Mouse (Mus musculus): ENCODE data around the gene Limch1. TPM values are rescaled to one million over a fixed set of nuclear protein-coding genes. Genes with fewer than 3 reads are reported as not detected.

The Limch1 gene
- polyA plus RNA-seq, 1 experiment, result 15.7 TPM

GRCm38 (mm10) chr5:67048003-67048402, 302.4 kb downstream of the Limch1 start:
- no peaks in the 10 kb centered on the region for H3K9me3 ChIP-seq (replicated peaks; ENCODE audit: control insufficient read depth, insufficient read depth, low read length, poor library complexity, severe bottlenecking)
- no peaks in the 10 kb centered on the region for H3K36me3 ChIP-seq (ENCODE audit: control insufficient read depth, insufficient read depth, low read length, poor library complexity, severe bottlenecking)
- H3K9ac ChIP-seq (ENCODE audit: low read depth, poor library complexity, severe bottlenecking), result no peak overlapping the region

GRCm38 (mm10) chr5:67057803-67058202, 312.2 kb downstream of the Limch1 start:
- no peak overlapping the region for H3K27ac ChIP-seq (ENCODE audit: insufficient read depth, low read length)

More at GRCm38 (mm10) chr5:67048003-67048402, 302.4 kb downstream of the Limch1 start:
- no peaks in the 10 kb centered on the region for H3K4me1 ChIP-seq (ENCODE audit: control insufficient read depth, insufficient read depth, low read length)
- TF ChIP-seq POLR2A (IDR thresholded peaks at IDR 0.05; ENCODE audit: insufficient read depth, low read length), result no peak
- peak; percentile 79 for TF ChIP-seq CTCF (IDR thresholded peaks at IDR 0.05; ENCODE audit: low read depth, low read length)
- TF ChIP-seq EP300 (IDR thresholded peaks at IDR 0.05; ENCODE audit: insufficient read depth, low read depth, low read length), result no peak
- no peak overlapping the region for H3K4me3 ChIP-seq (ENCODE audit: low read depth, low read length)
- H3K27ac ChIP-seq (ENCODE audit: insufficient read depth, low read length), result no peak overlapping the region
- no peaks in the 10 kb centered on the region for H3K27me3 ChIP-seq (ENCODE audit: control insufficient read depth, insufficient read depth, low read length, poor library complexity, severe bottlenecking)

DNA sequence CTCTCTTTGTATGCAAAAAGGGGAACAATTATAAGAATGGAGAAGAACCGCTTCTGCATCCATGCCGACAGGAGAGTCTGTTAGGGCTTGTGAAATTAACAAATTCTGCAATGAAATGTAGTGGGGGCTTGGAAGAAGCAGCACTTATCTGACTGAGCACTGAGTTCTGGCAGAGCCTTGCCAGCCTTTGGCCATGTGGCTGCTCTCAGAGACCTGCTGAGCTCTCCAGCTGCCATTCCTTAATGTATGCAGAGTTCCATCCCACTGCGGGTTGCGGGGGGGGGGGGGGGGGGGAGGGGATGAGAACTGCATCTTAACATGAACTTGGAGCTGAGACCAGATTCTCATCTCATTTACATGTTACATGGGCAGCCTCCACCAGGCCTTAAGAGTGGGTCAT, 314.9 kb downstream of the Limch1 start:
- Histone ChIP-seq H3K9me3 (replicated peaks; ENCODE audit: control insufficient read depth, insufficient read depth, low read length, poor library complexity, severe bottlenecking) (no peaks in the 10 kb centered on the region), H3K4me1 (ENCODE audit: control insufficient read depth, insufficient read depth, low read length) (no peaks in the 10 kb centered on the region), H3K27ac (ENCODE audit: insufficient read depth, low read length) (no peak overlapping the region), H3K36me3 (ENCODE audit: control insufficient read depth, insufficient read depth, low read length, poor library complexity, severe bottlenecking) (no peaks in the 10 kb centered on the region), H3K9ac (ENCODE audit: low read depth, poor library complexity, severe bottlenecking) (no peak overlapping the region), H3K27me3 (ENCODE audit: control insufficient read depth, insufficient read depth, low read length, poor library complexity, severe bottlenecking) (no peaks in the 10 kb centered on the region; the same call in 1 of the 2 replicates), H3K4me3 (ENCODE audit: low read depth, low read length) (no peak overlapping the region)
- TF ChIP-seq CTCF (IDR thresholded peaks at IDR 0.05; ENCODE audit: low read depth, low read length) (no peak), EP300 (IDR thresholded peaks at IDR 0.05; ENCODE audit: insufficient read depth, low read depth, low read length) (no peak), POLR2A (IDR thresholded peaks at IDR 0.05; ENCODE audit: insufficient read depth, low read length) (no peak)

More at GRCm38 (mm10) chr5:67057803-67058202, 312.2 kb downstream of the Limch1 start:
- Histone ChIP-seq H3K9me3 (replicated peaks; ENCODE audit: control insufficient read depth, insufficient read depth, low read length, poor library complexity, severe bottlenecking) (no peaks in the 10 kb centered on the region), H3K4me3 (ENCODE audit: low read depth, low read length) (no peak overlapping the region), H3K27me3 (ENCODE audit: control insufficient read depth, insufficient read depth, low read length, poor library complexity, severe bottlenecking) (no peaks in the 10 kb centered on the region; the same call in 1 of the 2 replicates), H3K36me3 (ENCODE audit: control insufficient read depth, insufficient read depth, low read length, poor library complexity, severe bottlenecking) (no peaks in the 10 kb centered on the region), H3K4me1 (ENCODE audit: control insufficient read depth, insufficient read depth, low read length) (no peaks in the 10 kb centered on the region), H3K9ac (ENCODE audit: low read depth, poor library complexity, severe bottlenecking) (no peak overlapping the region)
- TF ChIP-seq EP300 (IDR thresholded peaks at IDR 0.05; ENCODE audit: insufficient read depth, low read depth, low read length) (no peak), CTCF (IDR thresholded peaks at IDR 0.05; ENCODE audit: low read depth, low read length) (peak; percentile 45)

DNA sequence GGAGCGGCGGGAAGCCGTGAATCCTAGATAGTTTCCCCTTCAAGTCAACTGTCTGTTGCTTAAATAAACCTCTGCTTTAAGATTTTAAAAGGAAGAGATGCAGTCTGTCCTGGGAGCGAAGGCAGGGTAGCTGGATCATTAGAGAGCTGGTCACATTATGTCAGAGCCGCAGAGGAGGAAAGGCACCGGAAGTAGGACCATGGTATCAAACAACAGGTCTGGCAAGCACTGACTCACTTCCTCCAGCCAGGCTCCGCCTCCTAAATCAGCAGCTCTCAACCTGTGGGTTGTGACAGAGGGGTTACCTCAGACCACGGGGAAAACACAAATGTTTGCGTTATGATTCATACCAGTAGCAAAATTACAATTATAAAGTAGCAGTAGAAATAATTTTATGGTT, 318.0 kb downstream of the Limch1 start:
- H3K27ac ChIP-seq (ENCODE audit: insufficient read depth, low read length), result no peak overlapping the region
- no peaks in the 10 kb centered on the region for H3K27me3 ChIP-seq (ENCODE audit: control insufficient read depth, insufficient read depth, low read length, poor library complexity, severe bottlenecking)
- H3K4me1 ChIP-seq (ENCODE audit: control insufficient read depth, insufficient read depth, low read length), result no peaks in the 10 kb centered on the region
- no peaks in the 10 kb centered on the region for H3K9me3 ChIP-seq (replicated peaks; ENCODE audit: control insufficient read depth, insufficient read depth, low read length, poor library complexity, severe bottlenecking)
- no peak for TF ChIP-seq CTCF (IDR thresholded peaks at IDR 0.05; ENCODE audit: low read depth, low read length)
- no peak for TF ChIP-seq POLR2A (IDR thresholded peaks at IDR 0.05; ENCODE audit: insufficient read depth, low read length)
- no peak for TF ChIP-seq EP300 (IDR thresholded peaks at IDR 0.05; ENCODE audit: insufficient read depth, low read depth, low read length)
- H3K36me3 ChIP-seq (ENCODE audit: control insufficient read depth, insufficient read depth, low read length, poor library complexity, severe bottlenecking), result no peaks in the 10 kb centered on the region
- no peak overlapping the region for H3K4me3 ChIP-seq (ENCODE audit: low read depth, low read length)
- H3K9ac ChIP-seq (ENCODE audit: low read depth, poor library complexity, severe bottlenecking), result no peak overlapping the region

DNA sequence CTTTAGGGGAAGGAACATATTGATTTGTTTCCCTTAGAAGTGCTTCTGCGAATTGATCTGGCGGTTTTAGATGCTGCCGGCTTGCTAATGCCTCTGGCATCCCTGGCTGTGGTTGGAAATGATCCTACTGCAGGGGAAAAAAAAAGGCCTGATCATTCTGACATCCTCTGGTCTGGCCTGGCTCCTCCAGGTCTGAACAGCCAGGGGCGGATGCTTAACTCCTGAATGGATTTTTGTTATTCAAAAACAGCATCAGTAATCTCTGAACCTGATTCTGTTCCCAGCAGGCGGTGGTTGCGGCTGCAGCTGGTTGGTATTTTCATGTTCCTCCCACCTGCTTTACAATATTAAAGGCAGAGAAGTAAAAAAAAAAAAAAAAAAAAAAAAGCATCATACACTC, 337.5 kb downstream of the Limch1 start:
- TF ChIP-seq EP300 (IDR thresholded peaks at IDR 0.05; ENCODE audit: insufficient read depth, low read depth, low read length) (peak; percentile 63; the same call in 1 of the 2 replicates), POLR2A (IDR thresholded peaks at IDR 0.05; ENCODE audit: insufficient read depth, low read length) (no peak)

GRCm38 (mm10) chr5:67090856-67091255, 345.2 kb downstream of the Limch1 start:
- Histone ChIP-seq H3K27ac (ENCODE audit: insufficient read depth, low read length) (no peak overlapping the region), H3K27me3 (ENCODE audit: control insufficient read depth, insufficient read depth, low read length, poor library complexity, severe bottlenecking) (peaks cover 7% of the 10 kb centered on the region), H3K4me3 (ENCODE audit: low read depth, low read length) (no peak overlapping the region), H3K4me1 (ENCODE audit: control insufficient read depth, insufficient read depth, low read length) (no peaks in the 10 kb centered on the region), H3K36me3 (ENCODE audit: control insufficient read depth, insufficient read depth, low read length, poor library complexity, severe bottlenecking) (no peaks in the 10 kb centered on the region), H3K9me3 (replicated peaks; ENCODE audit: control insufficient read depth, insufficient read depth, low read length, poor library complexity, severe bottlenecking) (no peaks in the 10 kb centered on the region), H3K9ac (ENCODE audit: low read depth, poor library complexity, severe bottlenecking) (no peak overlapping the region)
- TF ChIP-seq POLR2A (IDR thresholded peaks at IDR 0.05; ENCODE audit: insufficient read depth, low read length) (no peak), EP300 (IDR thresholded peaks at IDR 0.05; ENCODE audit: insufficient read depth, low read depth, low read length) (no peak), CTCF (IDR thresholded peaks at IDR 0.05; ENCODE audit: low read depth, low read length) (no peak)

More for the DNA sequence above, 337.5 kb downstream of the Limch1 start:
- Histone ChIP-seq H3K4me1 (ENCODE audit: control insufficient read depth, insufficient read depth, low read length) (peaks cover 3% of the 10 kb centered on the region), H3K36me3 (ENCODE audit: control insufficient read depth, insufficient read depth, low read length, poor library complexity, severe bottlenecking) (no peaks in the 10 kb centered on the region), H3K4me3 (ENCODE audit: low read depth, low read length) (no peak overlapping the region), H3K27ac (ENCODE audit: insufficient read depth, low read length) (no peak overlapping the region), H3K9ac (ENCODE audit: low read depth, poor library complexity, severe bottlenecking) (no peak overlapping the region), H3K27me3 (ENCODE audit: control insufficient read depth, insufficient read depth, low read length, poor library complexity, severe bottlenecking) (no peaks in the 10 kb centered on the region; the same call in 1 of the 2 replicates), H3K9me3 (replicated peaks; ENCODE audit: control insufficient read depth, insufficient read depth, low read length, poor library complexity, severe bottlenecking) (peaks cover 8% of the 10 kb centered on the region)
